31 mouse cellular contexts compared by ENCODE assay signal in the genomic region with DNA sequence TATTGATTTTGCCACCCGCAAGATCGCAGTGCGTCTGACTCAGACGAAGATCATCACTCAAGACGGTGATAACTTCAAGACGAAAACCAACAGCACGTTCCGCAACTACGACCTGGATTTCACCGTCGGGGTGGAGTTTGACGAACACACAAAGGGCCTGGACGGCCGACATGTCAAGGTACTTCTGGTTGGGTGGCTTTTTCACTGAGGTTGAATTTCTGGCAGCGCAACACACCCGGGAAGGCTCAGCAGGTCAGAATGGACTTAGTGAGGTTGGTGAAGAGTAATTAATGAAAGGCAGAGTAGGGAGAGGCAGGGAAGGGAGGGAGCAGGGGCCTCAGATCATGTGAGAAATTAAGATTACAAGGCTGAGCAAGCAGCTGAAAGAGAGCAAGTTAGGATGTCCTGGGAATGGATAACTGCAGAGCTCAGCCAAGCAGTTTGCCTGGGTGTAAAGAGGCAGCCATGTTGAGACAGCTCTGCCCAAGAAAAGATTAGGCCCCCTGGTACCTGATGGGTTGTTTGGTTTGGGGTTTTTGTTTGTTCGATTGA. TPM values are rescaled to one million over a fixed set of nuclear protein-coding genes. Genes with fewer than 3 reads are reported as not detected.
DNase-seq lines count a peak whose midpoint lies in the region; ATAC-seq and TF ChIP-seq lines count a peak whose summit lies in the region.
"Had no signal": no experiment of that assay in that cellular context is flagged by ENCODE, and none has a peak within 500 bp of the region (broad histone marks: within the 10 kb centered on the region; RNA-seq: fewer than 3 reads in every experiment).

No protein-coding gene starts in this region.

- 71% methylated on average over 17 of the region's 17 CpGs for WGBS in kidney, embryonic 15.5 days
- 66% methylated on average over 17 of the region's 17 CpGs for WGBS in kidney, adult 2 months
- 62% methylated on average over 17 of the region's 17 CpGs for whole genome bisulfite sequencing in intestine, embryonic 14.5 days
- WGBS in intestine, postnatal 0 days: 45% methylated on average over 17 of the region's 17 CpGs
- 54% methylated on average over 17 of the region's 17 CpGs for WGBS in stomach, embryonic 15.5 days

- no peak for TF ChIP-seq POLR2A in kidney, adult 2 months (IDR thresholded peaks at IDR 0.05; ENCODE audit: low read depth, low read length)

- H3K27me3 ChIP-seq in kidney, embryonic 15.5 days: no peaks in the 10 kb centered on the region
- no peaks in the 10 kb centered on the region for H3K27me3 ChIP-seq in kidney, adult 2 months (replicated peaks; ENCODE audit: control insufficient read depth, insufficient read depth, low read length)
- H3K27me3 ChIP-seq in intestine, embryonic 14.5 days (replicated peaks; ENCODE audit: control insufficient read depth, insufficient read depth, low read length): no peaks in the 10 kb centered on the region
- H3K27me3 ChIP-seq in intestine, postnatal 0 days (replicated peaks; ENCODE audit: control insufficient read depth, insufficient read depth, low read length): no peaks in the 10 kb centered on the region
- H3K27me3 ChIP-seq in stomach, embryonic 15.5 days (replicated peaks): no peaks in the 10 kb centered on the region
- H3K27me3 ChIP-seq: embryonic facial prominence, embryonic 15.5 days; hindbrain, embryonic 15.5 days; midbrain, embryonic 15.5 days had no signal

- H3K27ac ChIP-seq in kidney, embryonic 15.5 days: 0 out of 2 replicates have a peak overlapping the region, but pooled peaks have one; percentile 1
- no peak overlapping the region for H3K27ac ChIP-seq in kidney, adult 2 months (ENCODE audit: insufficient read depth, low read depth, low read length)
- 0 out of 2 replicates have a peak overlapping the region, but pooled peaks have one; percentile 25 for H3K27ac ChIP-seq in intestine, embryonic 14.5 days (ENCODE audit: low read depth)
- H3K27ac ChIP-seq in intestine, postnatal 0 days (ENCODE audit: low read depth, low read length): peak overlapping the region; percentile 63
- H3K27ac ChIP-seq in stomach, embryonic 15.5 days: peak overlapping the region; percentile 75; the same call in 1 of the 2 replicates
- H3K27ac ChIP-seq: embryonic facial prominence, embryonic 15.5 days; heart, adult 2 months; hindbrain, embryonic 15.5 days; macrophage; midbrain, embryonic 15.5 days had no signal

- TF ChIP-seq CTCF in kidney, adult 2 months (conservative IDR thresholded peaks at IDR 0.05; ENCODE audit: insufficient read depth, insufficient read length, low read depth, low read length): no peak
- no peak for TF ChIP-seq CTCF in intestine, postnatal 0 days (IDR thresholded peaks at IDR 0.05; ENCODE audit: low read depth)

- H3K4me3 ChIP-seq in kidney, embryonic 15.5 days (replicated peaks): no peak overlapping the region
- no peak overlapping the region for H3K4me3 ChIP-seq in kidney, adult 2 months (ENCODE audit: insufficient read depth, low read depth, low read length)
- H3K4me3 ChIP-seq in intestine, embryonic 14.5 days (ENCODE audit: low read depth, low read length): no peak overlapping the region
- no peak overlapping the region for H3K4me3 ChIP-seq in intestine, postnatal 0 days (ENCODE audit: low read depth, low read length)
- no peak overlapping the region for H3K4me3 ChIP-seq in stomach, embryonic 15.5 days (replicated peaks)
- H3K4me3 ChIP-seq: embryonic facial prominence, embryonic 15.5 days; forebrain, embryonic 10.5 days; heart, adult 2 months; hindbrain, embryonic 15.5 days; midbrain, embryonic 15.5 days; myocyte had no signal

- peaks cover 36% of the 10 kb centered on the region for H3K4me1 ChIP-seq in kidney, embryonic 15.5 days
- H3K4me1 ChIP-seq in kidney, adult 2 months (ENCODE audit: control insufficient read depth, insufficient read depth, low read length): no peaks in the 10 kb centered on the region
- H3K4me1 ChIP-seq in intestine, embryonic 14.5 days (replicated peaks; ENCODE audit: control insufficient read depth, insufficient read depth, low read length): peaks cover 23% of the 10 kb centered on the region
- H3K4me1 ChIP-seq in intestine, postnatal 0 days (replicated peaks; ENCODE audit: control insufficient read depth, insufficient read depth, low read length): no peaks in the 10 kb centered on the region; the same call in 1 of the 2 replicates
- peaks cover 23% of the 10 kb centered on the region for H3K4me1 ChIP-seq in stomach, embryonic 15.5 days

- no peak overlapping the region for H3K9ac ChIP-seq in kidney, embryonic 15.5 days
- no peak overlapping the region for H3K9ac ChIP-seq in intestine, embryonic 14.5 days (ENCODE audit: low read length)
- no peak overlapping the region for H3K9ac ChIP-seq in intestine, postnatal 0 days (ENCODE audit: low read depth, low read length)
- H3K9ac ChIP-seq in stomach, embryonic 15.5 days: no peak overlapping the region
- H3K9ac ChIP-seq: embryonic facial prominence, embryonic 15.5 days; hindbrain, embryonic 15.5 days; midbrain, embryonic 15.5 days had no signal

- H3K4me2 ChIP-seq in kidney, embryonic 15.5 days: no peak overlapping the region
- H3K4me2 ChIP-seq in intestine, embryonic 14.5 days (ENCODE audit: low read length): no peak overlapping the region
- no peak overlapping the region for H3K4me2 ChIP-seq in intestine, postnatal 0 days (replicated peaks; ENCODE audit: low read depth)
- H3K4me2 ChIP-seq in stomach, embryonic 15.5 days: no peak overlapping the region
- H3K4me2 ChIP-seq: embryonic facial prominence, embryonic 15.5 days; hindbrain, embryonic 15.5 days; midbrain, embryonic 15.5 days had no signal

- no peak for ATAC-seq in kidney, embryonic 15.5 days (replicated peaks; ENCODE audit: low FRiP score)
- ATAC-seq in intestine, embryonic 14.5 days (replicated peaks; ENCODE audit: low FRiP score, low TSS enrichment, low read depth): no peak
- ATAC-seq in intestine, postnatal 0 days: peak; percentile 63
- no peak; the same call in 1 of the 2 replicates for ATAC-seq in stomach, embryonic 15.5 days (ENCODE audit: insufficient read depth, low FRiP score, low read depth)
- no peak for ATAC-seq in erythroblast, adult 5-6 weeks (replicated peaks; ENCODE audit: low FRiP score, poor library complexity, severe bottlenecking)
- ATAC-seq: activated CD4-positive, CD25-positive, alpha-beta regulatory T cell, adult 4 months; forebrain, embryonic 16.5 days; midbrain, embryonic 15.5 days had no signal

- H3K36me3 ChIP-seq in kidney, embryonic 15.5 days: no peaks in the 10 kb centered on the region
- no peaks in the 10 kb centered on the region for H3K36me3 ChIP-seq in kidney, adult 2 months (ENCODE audit: control insufficient read depth, insufficient read depth, low read length)
- H3K36me3 ChIP-seq in intestine, embryonic 14.5 days (ENCODE audit: control insufficient read depth, insufficient read depth, low read length): no peaks in the 10 kb centered on the region
- H3K36me3 ChIP-seq in intestine, postnatal 0 days (ENCODE audit: control insufficient read depth, insufficient read depth): peaks cover 12% of the 10 kb centered on the region; the same call in 1 of the 2 replicates
- no peaks in the 10 kb centered on the region for H3K36me3 ChIP-seq in stomach, embryonic 15.5 days
- H3K36me3 ChIP-seq: embryonic facial prominence, embryonic 15.5 days; forebrain, embryonic 10.5 days; G1E; hindbrain, embryonic 15.5 days; midbrain, embryonic 15.5 days had no signal

- DNase-seq in kidney, adult 2 months: no peak
- no peak for DNase-seq in intestine, embryonic 14.5 days (ENCODE audit: low spot score)
- DNase-seq in Muller cell, postnatal 12 days (ENCODE audit: inconsistent ontology term): no peak
- DNase-seq: adrenal gland, adult 8-10 months; B cell, adult 2 months; cerebellum, adult 11-12 months; cerebellum, postnatal 10 days; left cerebral cortex, postnatal 4 days; right cerebral cortex, adult 18-20 months; right cerebral cortex, postnatal 4 days; thymus, postnatal 14 days had no signal

- H3K9me3 ChIP-seq in kidney, embryonic 15.5 days (replicated peaks): no peaks in the 10 kb centered on the region
- H3K9me3 ChIP-seq in intestine, embryonic 14.5 days (ENCODE audit: control insufficient read depth, low read length): no peaks in the 10 kb centered on the region
- H3K9me3 ChIP-seq in intestine, postnatal 0 days (ENCODE audit: control insufficient read depth): no peaks in the 10 kb centered on the region
- H3K9me3 ChIP-seq in stomach, embryonic 15.5 days: no peaks in the 10 kb centered on the region
- H3K9me3 ChIP-seq: embryonic facial prominence, embryonic 15.5 days; forebrain, embryonic 10.5 days; G1E; hindbrain, embryonic 15.5 days; midbrain, embryonic 15.5 days had no signal

RNA-seq across cellular contexts. Expression of gene Rbp2, which starts 12.9 kb away (rescaled TPM):
- 0.95 and 0.97 TPM in 2 replicates for polyA plus RNA-seq in kidney, embryonic 15.5 days (2015; fragmentation: Nextera tagmentation; extraction: Ambion mirVana)
- not detected in 2 replicates for polyA plus RNA-seq in kidney, adult 2 months (2012; rRNA removed)
- polyA plus RNA-seq in intestine, embryonic 14.5 days (2014; fragmentation: Nextera tagmentation; extraction: Ambion mirVana): 4.3 and 8.4 TPM in 2 replicates
- 7,315 and 7,837 TPM in 2 replicates for polyA plus RNA-seq in intestine, postnatal 0 days (2015; fragmentation: Nextera tagmentation; extraction: Ambion mirVana)
- 69.8 and 72.8 TPM in 2 replicates for polyA plus RNA-seq in stomach, embryonic 15.5 days (2015; fragmentation: Nextera tagmentation; extraction: Ambion mirVana)
- total RNA-seq in erythroblast, adult 5-6 weeks (2015; ENCODE audit: low replicate concordance): not detected in 2 replicates
- total RNA-seq in erythroblast, adult 5-6 weeks (2017; ENCODE audit: low replicate concordance): not detected in 2 replicates
- total RNA-seq: adrenal gland, adult 8-10 months; G1E; gastrocnemius, postnatal 25 days; heart, postnatal 36 days; layer of hippocampus, postnatal 14 days; left cerebral cortex, adult 8-10 months; left cerebral cortex, postnatal 4 days; liver, adult 2 months had no signal
- polyA plus RNA-seq: activated CD4-positive, CD25-positive, alpha-beta regulatory T cell, adult 4 months; forebrain, embryonic 16.5 days; heart, adult 2 months; liver, adult 2 months; macrophage; testis, adult 2 months had no signal

Comparison
In these comparisons a context has a peak if more than half of its experiments do, and no peak if none do; other contexts are left out.
1. RNA of gene Rbp2, which starts 12.9 kb away (polyA plus RNA-seq): 7,315 to 7,837 TPM in intestine, postnatal 0 days; 69.8 to 72.8 TPM in stomach, embryonic 15.5 days, 4.3 to 8.4 TPM in intestine, embryonic 14.5 days, 0.95 to 0.97 TPM in kidney, embryonic 15.5 days and not detected in kidney, adult 2 months; every median in the first group is over 10 times any median in the second.